Mouse (Mus musculus): ENCODE measurements around the gene Gtf2a1l. TPM values are rescaled to one million over a fixed set of nuclear protein-coding genes. Genes with fewer than 3 reads are reported as not detected.

Gene Gtf2a1l
- polyA plus RNA-seq, 1 experiment: not detected

DNA sequence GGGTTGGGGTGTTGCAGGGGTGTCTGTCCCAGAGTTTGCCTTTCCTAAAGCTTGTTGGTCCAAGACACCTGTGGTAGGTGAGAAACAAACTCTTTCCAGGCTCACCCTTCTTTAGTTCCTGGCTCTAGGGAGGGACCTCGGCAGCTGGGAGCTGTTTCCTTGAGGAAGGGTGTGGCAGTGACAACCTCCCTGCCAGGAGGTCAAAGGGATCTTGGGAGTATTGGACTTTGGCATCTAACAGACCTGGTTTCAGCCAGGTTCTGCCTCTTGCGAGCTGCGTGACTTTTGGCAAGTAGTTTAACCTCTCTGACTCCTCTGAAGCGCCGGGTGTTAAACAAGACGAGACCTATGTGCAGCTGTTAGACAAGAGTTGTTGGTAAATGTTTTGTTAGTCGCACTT is 41.3 kb upstream of the Gtf2a1l start:
- no peak overlapping the region for H3K27ac ChIP-seq (ENCODE audit: control insufficient read depth, insufficient read depth, low read depth, low read length, poor library complexity)
- no peaks in the 10 kb centered on the region; the same call in none of the 2 replicates for H3K4me1 ChIP-seq (ENCODE audit: control insufficient read depth, insufficient read depth, low read length)
- no peak overlapping the region for H3K4me3 ChIP-seq (replicated peaks; ENCODE audit: control insufficient read depth, low read depth, low read length)
- WGBS: 85% methylated on average over 7 of the region's 7 CpGs
- TF ChIP-seq POLR2A (IDR thresholded peaks at IDR 0.05; ENCODE audit: borderline replicate concordance, control insufficient read depth, low read depth, low read length): no peak

- H3K27ac ChIP-seq (ENCODE audit: control insufficient read depth, insufficient read depth, low read depth, low read length, poor library complexity): no peak overlapping the region
- H3K4me3 ChIP-seq (replicated peaks; ENCODE audit: control insufficient read depth, low read depth, low read length): no peak overlapping the region
- H3K4me1 ChIP-seq (ENCODE audit: control insufficient read depth, insufficient read depth, low read length): no peaks in the 10 kb centered on the region; the same call in 1 of the 2 replicates
- no peak for TF ChIP-seq POLR2A (IDR thresholded peaks at IDR 0.05; ENCODE audit: borderline replicate concordance, control insufficient read depth, low read depth, low read length)
- no peak for TF ChIP-seq CTCF (IDR thresholded peaks at IDR 0.05; ENCODE audit: control insufficient read depth, insufficient read depth, low read length)
- 65% methylated on average over 10 of the region's 10 CpGs for WGBS
Observed at GRCm38 (mm10) chr17:88628676-88629380, 39.6 kb upstream of the Gtf2a1l start.

- no peak overlapping the region for H3K4me3 ChIP-seq (replicated peaks; ENCODE audit: control insufficient read depth, low read depth, low read length)
- H3K27ac ChIP-seq (ENCODE audit: control insufficient read depth, insufficient read depth, low read depth, low read length, poor library complexity): no peak overlapping the region
- no peaks in the 10 kb centered on the region; the same call in 1 of the 2 replicates for H3K4me1 ChIP-seq (ENCODE audit: control insufficient read depth, insufficient read depth, low read length)
- WGBS: 65% methylated on average over 4 of the region's 4 CpGs
- no peak for TF ChIP-seq POLR2A (IDR thresholded peaks at IDR 0.05; ENCODE audit: borderline replicate concordance, control insufficient read depth, low read depth, low read length)
- TF ChIP-seq CTCF (IDR thresholded peaks at IDR 0.05; ENCODE audit: control insufficient read depth, insufficient read depth, low read length): no peak
Observed at GRCm38 (mm10) chr17:88629381-88629759, 39.1 kb upstream of the Gtf2a1l start.

DNA sequence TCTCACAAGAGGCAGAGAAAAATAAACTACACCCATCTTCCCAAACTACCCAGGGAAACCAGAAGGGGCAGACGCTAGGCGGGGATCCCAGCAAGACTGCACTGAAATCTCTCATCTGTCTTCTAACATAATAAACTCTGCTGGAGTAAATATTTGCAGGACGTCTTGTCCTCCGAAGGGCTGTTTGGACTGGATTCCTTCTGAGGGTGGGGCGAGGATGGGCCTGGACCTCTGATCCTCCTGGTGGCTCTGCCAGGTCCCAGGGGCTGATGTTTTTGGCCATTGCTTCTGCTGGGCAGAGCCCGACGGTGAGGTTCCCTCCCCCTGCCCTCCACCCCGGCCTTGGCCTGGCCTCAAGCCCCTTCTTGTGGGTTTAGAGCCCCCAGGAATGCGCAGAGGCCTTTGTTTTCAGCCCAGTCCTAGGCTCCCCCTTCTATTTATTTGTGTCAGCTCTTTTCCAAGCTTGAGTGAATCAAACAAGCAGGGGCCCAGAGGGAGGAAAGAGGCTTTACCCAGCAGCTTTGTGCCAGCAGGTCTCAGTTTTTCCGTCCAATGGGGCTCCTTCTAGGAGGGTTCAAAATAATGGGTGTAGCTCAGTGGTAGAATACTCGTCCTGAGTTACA is 38.4 kb upstream of the Gtf2a1l start:
- Histone ChIP-seq H3K4me1 (ENCODE audit: control insufficient read depth, insufficient read depth, low read length) (no peaks in the 10 kb centered on the region; the same call in 1 of the 2 replicates), H3K4me3 (replicated peaks; ENCODE audit: control insufficient read depth, low read depth, low read length) (no peak overlapping the region), H3K27ac (ENCODE audit: control insufficient read depth, insufficient read depth, low read depth, low read length, poor library complexity) (no peak overlapping the region)
- no peak for TF ChIP-seq POLR2A (IDR thresholded peaks at IDR 0.05; ENCODE audit: borderline replicate concordance, control insufficient read depth, low read depth, low read length)
- no peak for TF ChIP-seq CTCF (IDR thresholded peaks at IDR 0.05; ENCODE audit: control insufficient read depth, insufficient read depth, low read length)
- WGBS: 80% methylated on average over 11 of the region's 11 CpGs

DNA sequence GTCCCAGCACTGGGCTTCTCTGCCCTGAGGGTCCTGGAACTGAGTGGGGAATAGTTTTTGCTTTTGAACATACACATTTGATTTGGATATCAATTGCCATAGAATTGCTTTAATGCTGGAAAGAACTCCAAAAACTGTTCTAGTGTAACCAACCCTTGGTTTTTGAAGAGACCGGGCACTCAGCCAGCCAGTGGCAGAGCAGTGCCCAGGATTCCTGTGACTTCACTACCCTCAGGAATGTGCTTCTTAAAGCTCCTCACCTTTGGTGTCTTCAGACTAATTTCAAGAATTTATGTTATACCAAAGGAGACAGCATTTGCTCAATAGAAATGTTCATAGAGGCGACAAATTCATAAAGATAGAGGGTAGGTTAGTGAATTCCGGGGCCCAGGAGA is 37.9 kb upstream of the Gtf2a1l start:
- H3K27ac ChIP-seq (ENCODE audit: control insufficient read depth, insufficient read depth, low read depth, low read length, poor library complexity): no peak overlapping the region
- TF ChIP-seq POLR2A (IDR thresholded peaks at IDR 0.05; ENCODE audit: borderline replicate concordance, control insufficient read depth, low read depth, low read length): no peak
- no peak for TF ChIP-seq CTCF (IDR thresholded peaks at IDR 0.05; ENCODE audit: control insufficient read depth, insufficient read depth, low read length)
- H3K4me1 ChIP-seq (ENCODE audit: control insufficient read depth, insufficient read depth, low read length): no peaks in the 10 kb centered on the region; the same call in 1 of the 2 replicates
- WGBS: 76% methylated on average over 3 of the region's 3 CpGs
- no peak overlapping the region for H3K4me3 ChIP-seq (replicated peaks; ENCODE audit: control insufficient read depth, low read depth, low read length)

GRCm38 (mm10) chr17:88632631-88633030 is 35.8 kb upstream of the Gtf2a1l start:
- H3K27ac ChIP-seq (ENCODE audit: control insufficient read depth, insufficient read depth, low read depth, low read length, poor library complexity): no peak overlapping the region
- 83% methylated on average over 3 of the region's 3 CpGs for WGBS
- TF ChIP-seq CTCF (IDR thresholded peaks at IDR 0.05; ENCODE audit: control insufficient read depth, insufficient read depth, low read length): no peak
- no peak for TF ChIP-seq POLR2A (IDR thresholded peaks at IDR 0.05; ENCODE audit: borderline replicate concordance, control insufficient read depth, low read depth, low read length)
- H3K4me1 ChIP-seq (ENCODE audit: control insufficient read depth, insufficient read depth, low read length): no peaks in the 10 kb centered on the region; the same call in 1 of the 2 replicates
- no peak overlapping the region for H3K4me3 ChIP-seq (replicated peaks; ENCODE audit: control insufficient read depth, low read depth, low read length)

DNA sequence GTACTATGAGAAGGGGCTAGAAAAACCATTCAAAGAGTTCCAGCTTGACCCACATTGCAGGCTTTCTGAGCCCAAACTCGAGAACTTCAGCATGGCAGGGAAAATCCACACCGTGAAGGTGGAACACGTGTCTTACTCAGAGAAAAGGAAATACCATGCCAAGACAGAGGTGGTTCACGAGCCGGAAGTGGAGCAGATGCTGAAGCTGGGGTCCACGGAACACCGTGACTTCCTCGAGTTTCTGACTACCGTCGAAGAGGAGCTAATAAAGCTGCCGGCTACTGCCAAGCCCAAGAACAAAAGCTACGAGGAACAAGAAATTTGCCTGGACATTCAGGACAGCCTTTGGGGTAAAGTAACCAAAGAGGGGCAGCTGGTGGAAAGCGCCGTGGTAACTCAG is 32.4 kb upstream of the Gtf2a1l start:
- H3K27ac ChIP-seq (ENCODE audit: control insufficient read depth, insufficient read depth, low read depth, low read length, poor library complexity): no peak overlapping the region
- H3K4me3 ChIP-seq (replicated peaks; ENCODE audit: control insufficient read depth, low read depth, low read length): no peak overlapping the region
- no peaks in the 10 kb centered on the region for H3K4me1 ChIP-seq (ENCODE audit: control insufficient read depth, insufficient read depth, low read length)
- TF ChIP-seq POLR2A (IDR thresholded peaks at IDR 0.05; ENCODE audit: borderline replicate concordance, control insufficient read depth, low read depth, low read length): no peak
- no peak for TF ChIP-seq CTCF (IDR thresholded peaks at IDR 0.05; ENCODE audit: control insufficient read depth, insufficient read depth, low read length)
- WGBS: 83% methylated on average over 14 of the region's 14 CpGs

- 89% methylated on average over 12 of the region's 12 CpGs for WGBS
- TF ChIP-seq CTCF (IDR thresholded peaks at IDR 0.05; ENCODE audit: control insufficient read depth, insufficient read depth, low read length) (no peak), POLR2A (IDR thresholded peaks at IDR 0.05; ENCODE audit: borderline replicate concordance, control insufficient read depth, low read depth, low read length) (no peak)
- Histone ChIP-seq H3K4me1 (ENCODE audit: control insufficient read depth, insufficient read depth, low read length) (no peaks in the 10 kb centered on the region), H3K27ac (ENCODE audit: control insufficient read depth, insufficient read depth, low read depth, low read length, poor library complexity) (no peak overlapping the region), H3K4me3 (replicated peaks; ENCODE audit: control insufficient read depth, low read depth, low read length) (no peak overlapping the region)
Observed at GRCm38 (mm10) chr17:88636587-88636986, 31.9 kb upstream of the Gtf2a1l start.
